Mouse (Mus musculus) brain, adult 2 months (tissue): ENCODE measurements around the gene Pold1.
A peak's percentile ranks its signal among the peaks of the same experiment; 100 is the strongest.

Experiments used
- DNase-seq: peaks from one replicate; pipeline ENCODE4 v3.0.0; 2011; ENCODE audit warnings: low read depth, low spot score

Gene Pold1

DNA sequence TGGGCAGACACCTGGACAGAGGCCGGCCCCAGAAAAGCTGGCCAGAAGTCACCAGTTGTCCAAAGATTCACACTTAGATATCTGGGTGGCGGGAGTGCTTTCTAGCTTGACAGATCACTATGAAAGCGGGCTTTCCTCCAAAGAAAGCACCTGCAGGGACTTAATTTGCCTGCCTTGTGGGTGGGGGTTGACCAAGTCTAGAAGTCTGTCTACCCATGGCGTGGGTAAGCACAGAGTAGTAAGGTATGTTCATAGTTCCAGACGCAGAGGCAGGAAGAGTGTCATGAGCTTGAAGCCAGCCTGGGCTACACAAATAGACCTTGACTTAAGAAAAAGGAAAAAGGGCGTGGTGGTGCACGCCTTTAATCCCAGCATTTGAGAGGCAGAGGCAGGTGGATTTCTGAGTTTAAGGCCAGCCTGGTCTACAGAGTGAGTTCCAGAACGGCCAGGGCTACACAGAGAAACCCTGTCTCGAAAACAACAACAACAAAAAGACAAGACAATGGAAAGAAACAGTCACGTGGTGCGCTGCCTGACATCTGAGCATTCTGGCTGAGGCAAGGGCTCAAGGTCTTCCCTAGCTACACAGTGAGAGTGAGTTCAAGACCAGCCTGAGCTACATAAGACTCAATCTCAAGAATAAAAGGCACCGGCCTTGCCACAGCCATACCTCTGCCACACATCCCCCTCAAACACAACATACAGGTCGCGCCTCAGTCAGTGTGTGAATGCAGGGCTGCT is 22.1 kb downstream of the Pold1 start:
- DNase-seq, result no peak

DNA sequence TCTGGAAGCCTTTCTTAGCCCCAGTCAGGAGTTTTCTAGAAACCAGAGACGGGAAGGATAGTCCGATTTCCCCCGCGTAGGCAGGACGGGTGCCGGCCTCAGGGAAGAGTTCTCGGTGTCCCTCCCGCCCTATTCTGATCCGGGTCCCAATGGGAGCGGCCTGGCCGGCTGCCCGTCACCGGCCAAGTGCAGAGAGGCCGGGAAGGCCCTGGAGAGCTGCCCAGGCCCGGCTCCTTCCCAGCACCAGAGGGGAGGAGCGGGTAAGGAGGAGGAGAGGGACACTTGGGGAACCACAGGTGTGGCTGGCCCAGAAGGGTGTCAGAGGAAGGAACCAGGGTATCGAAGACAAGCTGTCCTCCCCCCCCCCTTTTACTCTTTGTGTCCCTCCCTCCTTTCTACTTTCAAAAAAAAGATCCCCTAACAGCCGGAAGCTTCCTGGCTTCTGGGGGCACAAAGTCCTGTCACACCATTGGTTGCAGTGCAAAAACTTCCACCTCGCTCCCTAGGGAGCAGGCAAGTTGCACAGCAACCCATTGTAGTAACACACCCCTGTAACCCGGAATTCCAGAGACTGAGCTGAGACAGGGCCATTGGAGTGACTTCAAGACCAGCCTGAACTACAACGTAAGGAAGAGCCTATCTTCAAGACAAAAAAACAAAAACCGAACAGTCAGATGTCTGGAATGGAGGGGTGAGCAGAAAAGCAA is 23.4 kb downstream of the Pold1 start:
- peak; percentile 45 for DNase-seq

DNA sequence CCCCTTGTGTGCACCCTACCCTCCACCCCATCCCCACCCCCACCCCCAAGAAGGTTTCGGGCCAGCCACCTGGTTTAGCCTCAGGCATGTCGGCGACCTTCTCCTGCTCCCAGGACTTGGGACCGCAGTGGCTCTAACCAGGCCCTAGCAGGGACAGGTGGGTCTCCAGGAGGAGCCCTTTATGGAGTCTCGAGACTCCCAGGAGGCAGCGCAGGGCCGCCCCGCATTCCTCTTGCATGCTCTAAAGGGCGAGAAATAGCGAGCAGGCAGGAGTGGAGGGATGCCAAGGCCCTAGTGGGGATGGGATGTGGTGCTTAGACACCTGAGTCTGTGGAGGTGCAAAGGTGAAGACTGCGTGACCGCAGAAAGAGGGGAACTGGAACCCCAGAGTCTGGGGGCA is 24.1 kb downstream of the Pold1 start, which contains the start of gene Mybpc2:
Mybpc2 (minus strand) TSS at position 155 of the 400 bp plus-strand sequence.
- no peak for DNase-seq

DNA sequence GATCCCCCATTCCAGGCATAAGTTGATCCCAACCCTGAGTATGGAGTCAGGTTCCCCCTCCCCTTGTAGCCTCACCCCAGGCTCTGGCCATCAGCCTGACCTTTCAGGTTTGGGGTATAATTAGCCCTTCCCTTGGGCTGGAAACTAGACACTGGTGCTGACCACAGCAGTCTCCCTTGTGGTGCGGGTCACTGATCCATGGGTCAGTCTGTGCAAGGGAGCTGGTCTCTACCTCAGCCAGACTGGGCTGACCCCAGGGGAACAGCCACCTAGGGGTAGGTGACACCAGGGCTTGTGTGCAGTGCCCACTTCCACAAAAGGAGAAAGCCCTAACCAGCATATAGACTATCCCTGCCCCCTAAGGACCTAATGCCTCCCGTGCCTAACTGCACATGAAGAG is 25.6 kb downstream of the Pold1 start:
- DNase-seq, result no peak

DNA sequence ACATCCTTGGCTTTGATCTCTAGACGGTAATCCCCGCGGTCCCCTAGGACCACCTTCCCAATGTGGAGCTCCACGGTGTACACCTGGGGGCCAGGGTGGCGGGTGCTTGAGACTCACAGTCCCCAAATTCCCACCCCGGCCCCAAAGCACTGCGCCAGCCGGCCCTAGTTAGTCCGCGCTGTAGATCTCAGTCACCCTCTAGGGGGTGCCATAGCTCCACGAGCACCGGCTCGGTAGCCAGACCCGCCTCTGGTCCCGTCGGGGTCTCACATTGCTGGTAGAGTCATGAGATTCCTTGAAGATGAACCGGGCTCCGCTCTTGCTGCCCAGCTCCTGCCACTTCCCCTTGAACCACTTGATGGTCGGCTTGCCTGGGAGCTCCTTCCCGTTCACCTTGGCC is 26.9 kb downstream of the Pold1 start:
- DNase-seq, result peak; percentile 46

DNA sequence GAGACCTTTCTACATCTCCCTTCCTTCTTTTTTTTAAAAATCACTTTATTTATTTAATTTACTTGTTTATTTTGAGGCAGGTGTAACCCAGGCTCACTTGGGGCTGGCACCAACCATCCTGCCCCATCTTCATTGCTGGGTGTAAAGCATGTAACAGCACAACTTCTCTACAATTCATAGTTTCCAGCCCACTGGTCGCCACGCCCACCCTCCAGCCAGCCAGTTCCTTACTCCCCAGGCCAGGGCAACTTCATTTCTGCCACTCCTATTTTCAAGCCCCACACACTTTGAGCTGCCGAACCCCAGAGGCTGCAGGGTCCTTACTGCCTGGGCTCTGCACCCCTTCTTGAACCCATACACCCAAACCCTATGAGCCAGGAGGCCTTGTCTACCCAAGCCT is 27.7 kb downstream of the Pold1 start:
- no peak for DNase-seq

DNA sequence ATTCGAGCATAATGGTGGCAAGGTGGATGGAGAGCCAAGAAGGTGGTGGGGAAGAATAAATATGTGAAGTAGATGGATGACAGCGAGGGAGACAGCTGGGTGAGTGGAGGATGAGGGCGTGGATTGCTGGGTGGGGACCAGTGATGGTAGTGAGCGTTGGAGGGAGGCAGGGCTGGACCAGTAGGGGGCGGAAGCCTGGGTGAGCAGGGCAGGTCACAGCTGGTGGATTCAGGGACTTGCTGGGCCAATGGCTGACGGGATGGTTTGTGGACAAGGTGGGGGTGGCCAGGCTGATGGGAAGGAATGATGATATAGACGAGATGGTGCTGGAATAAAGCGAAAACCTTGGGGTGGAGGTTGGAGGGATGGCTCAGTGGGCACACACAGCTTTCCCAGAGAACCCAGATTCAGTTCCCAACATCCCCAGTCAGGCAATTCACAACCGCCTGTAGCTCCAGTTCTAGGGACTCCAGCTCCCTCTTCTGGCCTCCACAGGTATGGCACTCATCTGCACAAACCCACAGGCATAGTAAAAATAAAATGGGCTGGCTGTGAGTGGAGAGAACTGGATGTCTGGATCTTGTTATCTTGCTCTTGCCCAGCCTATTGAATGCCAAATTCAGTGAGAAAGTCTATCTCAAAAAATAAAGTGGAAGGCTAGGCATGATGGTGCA is 29.3 kb downstream of the Pold1 start:
- no peak for DNase-seq

DNA sequence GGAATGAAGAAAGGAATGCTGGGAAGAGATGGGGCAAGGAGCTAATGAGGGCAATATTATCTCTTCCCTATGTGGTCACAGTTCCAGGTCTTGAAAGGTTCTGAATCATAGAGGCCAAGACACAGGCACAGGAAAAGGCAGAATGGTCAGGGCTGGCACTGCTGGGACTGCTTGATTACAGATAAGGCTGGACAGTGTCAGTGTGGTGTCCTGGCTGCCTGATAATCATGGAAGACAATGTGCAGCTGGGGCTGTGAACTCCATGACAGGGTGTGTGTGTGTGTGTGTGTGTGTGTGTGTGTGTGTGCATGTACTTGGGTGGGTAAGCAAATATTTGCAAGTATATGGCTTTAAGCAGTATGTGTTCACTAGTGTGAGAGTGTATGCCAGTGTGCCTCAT is 41.2 kb downstream of the Pold1 start:
- no peak for DNase-seq

DNA sequence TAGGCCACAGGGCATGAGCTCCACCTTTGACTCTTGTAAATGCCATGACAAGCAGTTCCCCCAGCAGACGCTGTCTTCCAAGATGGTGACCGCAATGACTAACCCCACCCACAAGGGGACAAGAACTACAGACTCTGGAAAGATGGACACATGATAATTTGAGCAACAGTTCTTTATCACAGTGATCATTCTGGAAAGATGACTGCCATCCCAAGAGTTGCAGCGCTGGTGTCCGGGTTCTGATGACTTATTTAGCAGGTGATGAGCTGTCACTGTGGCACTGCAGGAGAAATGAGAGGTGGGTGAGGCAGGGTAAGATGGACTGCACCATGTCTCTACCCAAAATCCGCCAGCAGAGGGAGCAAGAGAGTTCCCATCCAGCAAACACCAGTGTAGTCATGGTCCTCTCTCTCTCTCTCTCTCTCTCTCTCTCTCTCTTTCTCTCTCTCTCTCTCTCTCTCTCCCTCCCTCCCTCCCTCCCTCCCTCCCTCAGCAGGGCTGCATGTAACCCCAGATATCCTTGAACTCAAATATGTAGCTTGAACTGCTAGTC is 47.0 kb downstream of the Pold1 start:
- DNase-seq, result peak; percentile 91

DNA sequence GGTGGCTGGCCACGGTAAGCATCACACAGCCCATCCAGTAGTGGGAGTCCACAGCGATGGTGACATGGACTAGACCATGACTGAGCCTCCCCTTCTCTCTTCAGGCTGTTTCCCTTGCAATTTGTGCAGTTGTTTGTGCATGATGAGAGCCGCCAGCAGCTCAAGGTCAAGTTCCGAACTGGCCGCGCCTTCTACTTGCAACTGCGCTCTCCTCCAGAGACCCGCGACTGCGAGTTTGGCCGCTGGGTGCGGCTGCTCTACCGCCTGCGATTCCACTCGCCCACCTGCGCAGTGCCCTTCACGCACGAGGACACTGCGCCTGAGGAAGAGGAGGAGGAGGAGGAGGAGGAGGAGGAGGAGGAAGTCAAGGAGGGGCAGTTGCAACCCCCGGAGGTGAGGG is 48.6 kb downstream of the Pold1 start:
- DNase-seq, result no peak

DNA sequence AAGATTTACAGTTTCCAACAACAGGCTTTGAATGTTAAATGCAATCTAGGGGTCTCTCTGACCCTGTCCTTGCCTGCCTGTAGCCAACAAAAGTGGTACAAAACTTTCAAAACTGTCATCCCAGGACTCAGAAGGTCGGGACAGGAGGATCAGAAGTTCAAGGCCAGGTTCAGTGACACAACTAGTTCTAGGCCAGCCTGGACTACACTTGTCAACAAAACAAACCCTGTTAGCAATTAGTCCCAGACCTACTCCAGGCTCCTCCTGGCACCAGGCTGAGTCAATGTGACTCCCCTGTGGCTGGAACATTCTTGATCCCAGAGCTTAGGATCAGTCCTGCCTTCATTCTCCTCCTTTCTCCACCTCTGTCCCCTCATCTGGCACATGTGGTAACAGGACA is 49.7 kb downstream of the Pold1 start:
- DNase-seq, result no peak

DNA sequence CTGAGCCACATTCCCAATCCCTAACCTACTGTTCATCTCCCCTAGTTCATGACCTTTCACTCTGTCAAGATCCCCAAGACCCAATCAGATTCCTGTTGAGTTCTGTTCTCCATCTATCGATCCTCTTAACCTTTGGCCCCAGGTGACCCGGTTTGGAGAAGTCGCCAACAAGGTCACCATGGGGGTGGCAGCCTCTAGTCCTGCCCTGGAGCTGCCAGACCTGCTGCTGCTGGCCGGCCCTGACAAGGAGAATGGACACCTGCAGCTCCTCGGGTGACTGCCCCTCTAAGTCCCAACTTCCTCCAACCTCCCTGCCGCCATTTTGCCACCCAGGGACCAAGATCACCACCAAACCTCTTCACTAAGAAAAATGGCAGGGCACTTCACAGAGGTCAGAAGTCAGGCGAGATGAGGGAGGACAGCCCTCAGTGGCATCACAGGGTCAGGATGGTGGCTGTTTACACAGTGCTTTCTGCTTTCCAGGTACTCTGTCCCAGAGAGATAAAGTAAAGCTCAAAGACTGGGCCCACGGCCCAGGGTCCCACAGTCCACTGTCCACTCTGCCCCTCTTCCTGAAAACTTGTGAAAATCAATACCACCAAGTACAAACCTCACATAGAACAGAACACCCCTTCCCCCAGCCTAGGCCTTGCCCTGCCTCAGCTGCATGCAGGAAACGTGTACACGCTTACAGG is 51.1 kb downstream of the Pold1 start:
- no peak for DNase-seq

DNA sequence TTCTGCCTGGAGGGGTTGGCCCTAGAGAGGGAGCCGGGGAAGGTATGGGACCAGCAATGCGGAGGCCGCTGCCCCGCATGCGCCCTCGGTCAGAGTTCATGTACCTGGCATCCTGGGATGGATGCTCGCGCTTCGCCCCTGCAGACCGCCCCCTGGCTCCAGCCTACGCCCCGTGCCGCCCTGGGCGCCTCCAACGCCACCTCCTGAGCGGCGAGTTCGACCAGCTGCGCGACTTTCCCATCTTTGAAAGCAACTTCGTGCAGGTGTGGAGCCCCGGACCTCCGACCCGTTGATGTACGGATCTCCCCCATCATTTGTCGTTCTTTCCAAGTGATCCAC is 51.9 kb downstream of the Pold1 start:
- DNase-seq, result no peak

DNA sequence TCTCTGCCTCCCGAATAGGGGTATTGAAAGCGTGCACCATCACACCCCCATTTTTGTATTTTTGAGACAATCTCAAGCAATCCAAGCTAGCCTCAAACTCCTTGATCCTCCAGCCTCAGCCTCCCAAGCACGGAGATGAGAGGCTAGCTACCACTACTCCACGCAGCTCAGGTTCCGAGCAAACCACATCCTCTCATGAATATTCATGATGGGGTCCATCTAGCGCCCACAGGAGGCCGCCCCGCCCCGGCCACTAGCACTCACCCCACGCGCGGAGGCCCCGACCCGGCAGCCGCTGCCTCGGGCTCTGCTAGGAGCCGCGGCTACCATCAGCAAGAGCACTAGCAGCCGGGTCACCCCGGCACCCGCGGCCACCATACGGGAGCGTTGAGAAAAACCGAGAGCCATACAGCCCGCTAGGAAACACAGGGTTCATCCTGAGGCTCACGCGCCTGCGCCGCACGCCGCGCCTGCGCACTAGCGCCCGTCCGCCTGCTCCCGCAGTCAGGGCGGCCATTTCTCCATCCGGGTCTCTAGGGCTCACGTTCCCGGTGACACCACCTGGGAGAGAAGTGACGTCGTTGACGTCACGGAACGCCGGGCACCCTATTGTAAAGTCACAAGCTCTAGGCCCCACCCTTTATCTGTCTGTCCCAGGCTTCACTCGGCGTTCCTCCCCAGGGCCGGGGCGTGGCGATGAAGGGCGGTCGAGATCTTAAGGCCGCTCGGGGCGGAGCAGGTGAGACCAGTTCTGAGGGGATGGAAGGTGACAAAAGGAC is 52.5 kb downstream of the Pold1 start, which contains the start of the genes Emc10 and Fam71e1:
Emc10 (minus strand) TSS at position 538 of the 779 bp plus-strand sequence.
Fam71e1 (plus strand) TSS at position 590 of the 779 bp plus-strand sequence.
- peak; percentile 99 for DNase-seq

DNA sequence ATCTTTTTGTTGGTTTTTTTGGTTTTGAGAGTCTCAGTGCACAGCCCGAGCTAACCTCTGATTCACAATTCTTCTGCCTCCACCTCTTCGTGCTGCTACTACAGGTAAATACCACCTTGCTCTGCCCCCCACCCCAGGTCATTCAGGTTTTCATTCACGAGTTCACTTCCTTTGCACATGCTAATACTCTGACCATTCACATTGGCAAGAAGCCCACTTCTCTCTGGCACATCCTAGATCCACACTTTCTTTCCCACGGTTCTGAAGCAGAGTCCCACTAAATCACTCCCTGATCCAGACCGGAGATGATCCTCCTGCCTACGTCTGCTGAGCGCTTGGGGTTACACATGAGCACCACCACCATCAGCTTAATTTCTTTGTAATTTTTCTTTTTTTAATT is 53.6 kb downstream of the Pold1 start:
- no peak for DNase-seq

DNA sequence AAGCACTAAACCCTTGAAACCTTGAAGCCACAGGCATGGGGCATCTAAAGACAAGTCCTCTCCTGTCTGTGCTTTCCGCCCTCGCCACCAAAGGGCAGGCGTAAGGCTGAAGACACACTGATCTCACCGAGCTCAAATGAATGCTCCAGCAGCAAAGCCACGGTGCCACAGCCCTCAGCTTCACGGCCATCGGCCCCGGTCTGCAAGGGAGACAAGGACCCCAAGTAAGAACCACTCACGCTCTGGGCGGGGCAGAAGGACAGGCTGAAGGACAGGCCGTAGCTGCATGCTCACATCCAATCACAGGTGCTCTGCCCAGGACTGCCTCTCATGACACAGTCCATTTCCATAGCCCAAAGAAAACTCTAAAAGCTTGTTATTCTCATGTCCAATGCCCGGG is 54.0 kb downstream of the Pold1 start:
- DNase-seq, result no peak

DNA sequence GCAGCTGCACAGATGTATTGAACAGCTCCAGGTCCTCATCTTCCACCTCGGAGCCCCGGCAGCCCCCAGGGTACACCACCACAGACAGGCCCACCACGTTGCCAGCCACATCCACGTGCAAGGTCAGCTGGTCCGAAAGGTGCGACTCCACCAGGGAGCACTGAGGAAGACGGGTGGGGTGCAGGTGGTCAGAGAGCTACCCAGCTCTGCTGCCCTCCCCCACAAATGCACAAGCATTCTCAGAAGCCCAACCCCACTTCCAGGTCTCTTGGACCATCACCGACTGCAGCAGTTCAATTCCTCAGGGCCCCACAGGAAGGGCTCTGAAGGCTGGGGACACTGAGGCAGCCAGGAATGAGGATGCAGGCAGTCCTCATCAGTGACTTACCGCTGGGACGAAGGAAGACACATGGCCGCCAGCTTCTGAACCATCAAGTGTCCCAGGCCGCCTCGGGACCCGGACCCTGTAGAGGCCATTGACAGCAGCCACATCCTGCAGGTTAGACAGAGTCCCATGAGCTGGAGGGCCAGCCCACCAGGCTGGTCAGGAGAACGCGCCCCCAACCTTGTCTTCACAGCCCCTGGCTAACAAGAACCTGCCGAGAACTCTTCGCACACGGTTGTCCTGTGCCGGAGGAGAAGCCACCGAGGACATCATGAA is 56.4 kb downstream of the Pold1 start:
- DNase-seq, result no peak

DNA sequence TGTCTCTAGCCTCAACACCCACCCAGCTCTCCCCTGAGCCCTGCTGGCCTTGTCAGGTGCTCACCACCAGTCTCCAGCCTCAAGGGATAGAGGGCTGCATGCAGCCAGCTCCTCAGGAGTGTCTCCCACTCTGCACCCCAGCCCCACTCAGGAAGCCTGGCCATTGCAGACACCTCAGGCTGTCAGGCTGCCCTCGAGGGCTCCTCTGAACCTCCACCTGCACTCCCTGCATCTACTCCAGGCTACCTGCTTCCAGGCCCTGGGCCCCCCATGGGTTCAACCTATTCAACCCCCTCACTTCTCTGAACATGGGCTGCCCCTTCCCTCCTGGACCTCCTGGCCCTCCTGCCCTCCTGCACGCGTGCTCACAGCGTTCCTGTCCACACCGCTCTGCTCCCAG is 57.3 kb downstream of the Pold1 start:
- no peak for DNase-seq

DNA sequence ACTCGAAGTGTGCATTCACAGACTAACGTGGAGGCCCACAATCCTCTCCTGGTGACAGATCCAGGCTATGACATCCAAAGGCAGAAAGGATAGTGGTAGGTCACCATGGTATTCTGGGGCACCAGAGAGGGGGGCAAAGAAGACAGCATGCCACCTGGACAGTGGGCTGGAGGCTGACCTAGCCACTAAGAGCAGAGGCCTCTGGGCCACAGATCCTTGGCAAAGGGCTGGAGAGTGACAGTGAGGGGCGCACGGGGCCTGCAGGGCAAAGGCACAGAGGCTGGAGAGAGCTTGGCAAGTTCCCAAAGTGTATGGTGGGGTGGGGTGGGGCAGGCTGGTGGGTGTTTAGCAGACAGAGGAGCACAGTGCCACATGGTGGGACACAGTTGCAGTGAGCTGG is 58.4 kb downstream of the Pold1 start:
- DNase-seq, result no peak

DNA sequence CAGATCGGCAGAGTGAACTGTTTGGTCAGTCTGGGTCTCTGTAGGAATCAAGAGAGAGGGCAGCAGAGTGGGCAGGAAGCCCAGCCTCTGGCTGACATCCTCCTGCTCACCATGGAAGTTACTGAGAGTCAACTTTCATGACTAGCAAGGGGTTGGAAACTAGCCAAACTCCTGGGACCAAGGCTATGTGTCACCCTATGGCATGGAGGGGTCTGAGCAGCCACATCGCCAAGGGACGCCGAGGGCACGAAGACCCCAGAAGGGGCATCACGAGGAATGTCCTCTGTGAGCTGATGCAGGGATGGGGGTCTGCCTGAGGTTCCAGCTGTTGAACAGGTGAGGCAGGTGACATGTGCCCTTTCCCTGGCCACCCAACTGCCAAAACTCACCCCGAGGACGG is 60.1 kb downstream of the Pold1 start:
- DNase-seq, result no peak
